Mouse (Mus musculus) cerebellum, postnatal 25 days (tissue): ENCODE measurements around the gene Myo15.
A peak's percentile ranks its signal among the peaks of the same experiment; 100 is the strongest.
"Not testable (repeated sequence)": the region's sequence is repeated elsewhere in the genome, so short reads cannot be mapped to it uniquely, and the experiment has no call there.

Experiments
- DNase-seq, 2 experiments: peaks; one replicate each; pipeline ENCODE4 v3.0.0; 2021; ENCODE audit warnings: mixed read lengths in 2 of 2

Gene Myo15

GRCm38 (mm10) chr11:60553091-60553490 is 84.0 kb downstream of the Myo15 start:
- DNase-seq: no peak

- DNase-seq: no peak
These were observed 88.5 kb downstream of the Myo15 start for GRCm38 (mm10) chr11:60557675-60558074.

GRCm38 (mm10) chr11:60559342-60559741 is 90.2 kb downstream of the Myo15 start:
- peak; percentile 81 to 85 for DNase-seq

GRCm38 (mm10) chr11:60574006-60574405 is 104.9 kb downstream of the Myo15 start:
- DNase-seq: not testable (repeated sequence)
